Mouse (Mus musculus): ENCODE results near the gene Irf4. TPM values are rescaled to one million over a fixed set of nuclear protein-coding genes. Genes with fewer than 3 reads are reported as not detected.

The Irf4 gene
- polyA plus RNA-seq, 1 experiment = 9.3 TPM

DNA sequence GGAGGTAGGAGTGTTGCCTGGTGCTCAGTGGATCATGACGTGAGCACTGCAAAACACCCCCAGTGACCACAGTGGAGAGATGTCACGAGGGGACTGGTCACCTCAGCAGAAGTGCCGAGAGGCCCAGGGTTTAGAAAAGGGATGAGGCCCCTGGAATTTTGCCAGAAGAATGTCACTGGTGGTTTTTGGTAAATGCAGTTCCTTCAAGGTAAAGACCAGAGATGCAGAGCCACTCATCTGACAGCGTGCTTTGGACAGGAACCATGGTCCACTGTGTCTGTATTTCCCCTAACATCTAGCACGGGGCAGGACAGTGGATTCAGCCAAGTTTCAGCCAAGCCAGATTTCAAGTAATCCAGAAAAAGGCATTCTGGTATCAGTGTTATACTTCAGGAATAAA is 12.3 kb upstream of the Irf4 start:
- TF ChIP-seq CTCF (IDR thresholded peaks at IDR 0.05; ENCODE audit: low read depth, low read length) (no peak), POLR2A (IDR thresholded peaks at IDR 0.05; ENCODE audit: borderline replicate concordance, low read depth, low read length) (no peak)
- peaks cover 14% of the 10 kb centered on the region for H3K4me1 ChIP-seq (ENCODE audit: control insufficient read depth, insufficient read depth, low read length)
- no peak overlapping the region for H3K4me3 ChIP-seq (ENCODE audit: insufficient read depth, low read length)
- no peak overlapping the region for H3K27ac ChIP-seq (ENCODE audit: insufficient read depth, low read depth, low read length)

DNA sequence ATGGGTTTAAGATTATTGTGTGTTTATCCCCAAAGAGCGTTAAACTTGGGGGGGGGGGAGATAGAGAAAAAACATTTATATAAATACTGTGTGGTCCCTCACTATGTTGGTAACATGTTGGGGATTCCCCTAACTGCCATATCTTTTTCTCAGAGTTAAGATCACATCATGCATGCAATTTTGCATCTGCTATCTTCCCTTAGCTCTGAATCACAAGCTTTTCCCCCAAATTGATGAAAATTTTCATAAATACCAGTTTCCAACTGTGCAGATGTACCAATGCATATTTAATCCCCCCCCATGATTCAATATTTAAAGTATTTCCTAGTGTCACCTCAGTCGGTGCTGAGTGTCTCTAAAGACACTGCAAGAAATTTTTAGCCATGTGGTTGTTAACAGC is 11.8 kb upstream of the Irf4 start:
- Histone ChIP-seq H3K4me1 (ENCODE audit: control insufficient read depth, insufficient read depth, low read length) (peaks cover 16% of the 10 kb centered on the region), H3K27ac (ENCODE audit: insufficient read depth, low read depth, low read length) (no peak overlapping the region), H3K4me3 (ENCODE audit: insufficient read depth, low read length) (no peak overlapping the region)
- TF ChIP-seq CTCF (IDR thresholded peaks at IDR 0.05; ENCODE audit: low read depth, low read length) = no peak
- no peak for TF ChIP-seq POLR2A (IDR thresholded peaks at IDR 0.05; ENCODE audit: borderline replicate concordance, low read depth, low read length)

DNA sequence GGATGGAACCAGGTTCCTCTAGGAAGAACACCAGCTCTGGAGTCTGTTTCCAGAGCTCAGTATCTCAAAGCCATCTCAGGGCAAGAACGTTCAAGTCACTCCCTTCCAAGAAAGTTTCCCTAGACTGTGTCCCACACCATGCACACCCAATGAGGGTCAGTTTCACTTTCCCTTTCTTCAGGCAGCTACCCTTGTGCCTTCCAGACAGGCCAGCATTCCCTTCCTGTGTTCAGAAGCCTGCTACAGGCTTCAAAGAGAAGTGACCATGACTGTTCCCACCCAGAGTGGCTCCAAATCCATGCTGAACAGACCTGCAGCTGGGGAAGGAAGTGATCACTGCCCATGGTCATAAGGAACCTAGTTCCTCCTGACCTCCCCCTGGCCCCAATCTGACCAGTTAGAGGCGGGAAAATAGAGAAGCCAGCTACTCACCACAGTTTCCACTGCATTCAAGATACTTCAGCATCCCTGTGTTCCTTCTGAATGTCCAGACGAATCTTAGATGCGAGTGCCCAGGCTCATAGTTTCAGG is 10.7 kb upstream of the Irf4 start:
- Histone ChIP-seq H3K4me3 (ENCODE audit: insufficient read depth, low read length) (no peak overlapping the region), H3K27ac (ENCODE audit: insufficient read depth, low read depth, low read length) (peak overlapping the region; percentile 33), H3K4me1 (ENCODE audit: control insufficient read depth, insufficient read depth, low read length) (peaks cover 18% of the 10 kb centered on the region)
- TF ChIP-seq POLR2A (IDR thresholded peaks at IDR 0.05; ENCODE audit: borderline replicate concordance, low read depth, low read length) (no peak), CTCF (IDR thresholded peaks at IDR 0.05; ENCODE audit: low read depth, low read length) (no peak)

DNA sequence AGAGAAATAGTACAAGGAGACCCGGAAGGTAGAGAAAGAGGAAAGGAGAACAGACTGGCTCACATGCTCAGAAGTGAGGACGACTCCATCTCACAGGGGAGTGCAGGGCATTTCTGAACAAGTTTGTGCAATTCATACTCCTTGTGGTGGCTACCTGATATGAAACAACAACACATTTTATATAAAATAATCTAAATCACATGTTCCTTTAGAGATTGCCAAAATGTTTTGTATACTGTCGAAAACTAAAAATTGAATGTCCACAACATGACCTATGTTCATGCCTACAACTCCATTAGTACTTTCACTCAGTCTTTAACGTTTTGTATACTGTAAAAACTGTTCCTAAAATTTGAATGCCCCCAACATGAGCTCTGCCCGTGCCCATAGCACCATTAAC is 7.9 kb upstream of the Irf4 start:
- Histone ChIP-seq H3K4me3 (ENCODE audit: insufficient read depth, low read length) (no peak overlapping the region), H3K27ac (ENCODE audit: insufficient read depth, low read depth, low read length) (no peak overlapping the region), H3K4me1 (ENCODE audit: control insufficient read depth, insufficient read depth, low read length) (peaks cover 28% of the 10 kb centered on the region)
- no peak for TF ChIP-seq POLR2A (IDR thresholded peaks at IDR 0.05; ENCODE audit: borderline replicate concordance, low read depth, low read length)
- no peak for TF ChIP-seq CTCF (IDR thresholded peaks at IDR 0.05; ENCODE audit: low read depth, low read length)

DNA sequence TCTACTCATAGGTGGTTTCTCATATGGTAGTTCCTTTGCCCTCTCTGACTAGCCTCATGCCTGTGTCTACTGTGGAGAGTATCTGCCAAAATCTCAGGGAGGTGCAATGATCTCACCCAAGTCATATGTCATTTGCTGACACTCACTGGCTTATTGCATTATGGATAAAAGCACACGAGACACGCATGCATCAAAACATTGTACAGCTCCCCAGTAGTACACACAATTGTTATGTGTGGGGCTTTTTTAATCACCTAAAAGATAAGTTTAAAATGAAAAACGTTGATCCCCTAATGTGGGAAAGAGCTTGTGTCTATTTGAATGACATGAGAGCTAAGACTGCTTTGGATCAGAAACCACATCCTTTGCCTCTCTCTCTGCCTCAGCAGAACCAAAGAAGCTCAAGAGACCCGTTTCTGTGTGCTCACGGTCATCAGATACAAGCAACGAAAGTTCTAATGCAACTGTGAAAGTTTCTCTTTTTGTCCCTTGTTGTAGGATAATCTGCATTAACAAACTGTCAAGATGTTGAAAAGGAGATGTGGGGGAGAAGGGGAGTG is 6.5 kb upstream of the Irf4 start:
- H3K4me1 ChIP-seq (ENCODE audit: control insufficient read depth, insufficient read depth, low read length) = peaks cover 28% of the 10 kb centered on the region
- no peak overlapping the region for H3K27ac ChIP-seq (ENCODE audit: insufficient read depth, low read depth, low read length)
- TF ChIP-seq POLR2A (IDR thresholded peaks at IDR 0.05; ENCODE audit: borderline replicate concordance, low read depth, low read length) (no peak), CTCF (IDR thresholded peaks at IDR 0.05; ENCODE audit: low read depth, low read length) (no peak)
- H3K4me3 ChIP-seq (ENCODE audit: insufficient read depth, low read length) = no peak overlapping the region

DNA sequence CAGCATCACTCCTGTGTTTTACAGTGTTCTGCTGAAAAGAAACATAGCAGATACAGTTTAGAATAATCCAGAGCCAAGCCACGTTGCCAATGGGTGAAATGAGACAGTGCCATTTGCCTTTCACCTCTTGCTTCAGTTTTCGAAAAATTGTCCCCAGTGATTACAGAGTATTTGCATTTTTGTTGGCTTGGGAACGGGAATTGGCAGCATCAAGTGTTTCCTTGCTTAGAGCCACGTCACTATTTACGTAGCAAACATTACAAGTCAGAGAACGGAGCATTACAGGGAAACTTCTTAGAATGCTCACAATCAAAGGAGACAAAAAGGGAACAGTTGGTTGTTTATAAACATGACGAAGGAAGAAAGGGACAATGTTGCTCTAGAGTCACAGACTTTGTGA is 3.9 kb upstream of the Irf4 start:
- no peak overlapping the region for H3K27ac ChIP-seq (ENCODE audit: insufficient read depth, low read depth, low read length)
- TF ChIP-seq POLR2A (IDR thresholded peaks at IDR 0.05; ENCODE audit: borderline replicate concordance, low read depth, low read length) (no peak), CTCF (IDR thresholded peaks at IDR 0.05; ENCODE audit: low read depth, low read length) (no peak)
- H3K4me1 ChIP-seq (ENCODE audit: control insufficient read depth, insufficient read depth, low read length) = peaks cover 25% of the 10 kb centered on the region
- no peak overlapping the region for H3K4me3 ChIP-seq (ENCODE audit: insufficient read depth, low read length)

DNA sequence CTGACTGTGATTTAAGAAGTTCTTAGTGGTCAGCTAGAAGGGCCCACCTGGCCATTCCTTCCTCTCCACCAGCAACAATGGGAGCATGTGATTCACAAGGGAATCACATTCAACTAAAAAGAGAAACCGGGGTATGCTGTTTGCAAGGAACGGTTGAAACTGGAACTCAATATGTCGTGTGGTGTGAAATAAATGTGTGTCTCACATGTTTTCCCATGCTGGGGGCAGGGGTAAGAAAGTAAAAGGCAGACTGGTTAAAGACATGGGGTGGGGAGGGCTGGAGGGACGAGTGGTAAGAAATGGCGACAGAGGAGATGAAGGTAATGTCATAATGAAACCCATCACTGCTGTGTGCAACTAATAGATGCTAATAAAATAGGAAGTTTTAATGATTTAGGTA is 2.0 kb upstream of the Irf4 start:
- TF ChIP-seq POLR2A (IDR thresholded peaks at IDR 0.05; ENCODE audit: borderline replicate concordance, low read depth, low read length) = no peak
- TF ChIP-seq CTCF (IDR thresholded peaks at IDR 0.05; ENCODE audit: low read depth, low read length) = no peak

DNA sequence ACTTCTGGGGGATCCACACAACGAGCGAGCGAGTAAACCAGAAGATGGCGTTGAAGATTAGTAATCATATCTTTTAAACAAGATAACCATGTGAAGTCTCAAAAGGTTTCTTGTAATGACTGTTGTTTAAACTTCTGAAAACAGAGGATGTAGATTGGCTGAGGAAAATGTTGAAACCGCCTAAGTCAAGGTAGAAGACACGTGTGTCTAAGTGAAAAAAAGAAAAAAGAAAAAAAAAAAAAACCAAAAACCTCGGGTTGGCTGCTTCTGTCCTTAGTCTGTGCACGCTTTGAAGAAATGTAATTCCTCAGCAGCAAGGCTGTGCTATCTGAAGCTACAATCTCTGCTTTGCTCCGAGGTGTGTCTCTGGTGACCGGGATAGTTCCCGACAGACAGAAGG is 1.5 kb upstream of the Irf4 start:
- no peak overlapping the region for H3K27ac ChIP-seq (ENCODE audit: insufficient read depth, low read depth, low read length)
- H3K4me3 ChIP-seq (ENCODE audit: insufficient read depth, low read length) = no peak overlapping the region
- peaks cover 21% of the 10 kb centered on the region for H3K4me1 ChIP-seq (ENCODE audit: control insufficient read depth, insufficient read depth, low read length)
- TF ChIP-seq POLR2A (IDR thresholded peaks at IDR 0.05; ENCODE audit: borderline replicate concordance, low read depth, low read length) (no peak), CTCF (IDR thresholded peaks at IDR 0.05; ENCODE audit: low read depth, low read length) (no peak)

More for the DNA sequence above, 2.0 kb upstream of the Irf4 start:
- Histone ChIP-seq H3K4me1 (ENCODE audit: control insufficient read depth, insufficient read depth, low read length) (peaks cover 25% of the 10 kb centered on the region), H3K4me3 (ENCODE audit: insufficient read depth, low read length) (no peak overlapping the region), H3K27ac (ENCODE audit: insufficient read depth, low read depth, low read length) (no peak overlapping the region)

DNA sequence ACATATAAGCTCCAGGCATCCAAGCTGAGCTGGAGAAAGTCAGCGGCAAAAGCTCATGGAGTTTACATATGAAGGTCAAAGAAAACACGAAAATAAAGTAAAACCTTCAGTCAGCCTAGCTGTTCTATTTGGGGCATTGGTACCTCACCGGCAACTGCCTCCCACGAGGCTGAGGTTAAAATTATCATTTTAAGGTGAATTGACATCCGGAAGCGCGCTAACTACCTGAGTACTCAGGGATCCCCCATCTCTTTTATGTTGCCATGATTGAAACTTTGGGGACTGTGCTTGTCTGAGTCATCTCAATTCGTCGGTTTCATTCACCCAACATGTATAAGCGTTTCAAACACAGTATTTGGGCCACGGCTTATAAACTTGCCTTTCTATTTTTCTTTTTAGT is 705 bp upstream of the Irf4 start:
- no peak overlapping the region for H3K4me3 ChIP-seq (ENCODE audit: insufficient read depth, low read length)

DNA sequence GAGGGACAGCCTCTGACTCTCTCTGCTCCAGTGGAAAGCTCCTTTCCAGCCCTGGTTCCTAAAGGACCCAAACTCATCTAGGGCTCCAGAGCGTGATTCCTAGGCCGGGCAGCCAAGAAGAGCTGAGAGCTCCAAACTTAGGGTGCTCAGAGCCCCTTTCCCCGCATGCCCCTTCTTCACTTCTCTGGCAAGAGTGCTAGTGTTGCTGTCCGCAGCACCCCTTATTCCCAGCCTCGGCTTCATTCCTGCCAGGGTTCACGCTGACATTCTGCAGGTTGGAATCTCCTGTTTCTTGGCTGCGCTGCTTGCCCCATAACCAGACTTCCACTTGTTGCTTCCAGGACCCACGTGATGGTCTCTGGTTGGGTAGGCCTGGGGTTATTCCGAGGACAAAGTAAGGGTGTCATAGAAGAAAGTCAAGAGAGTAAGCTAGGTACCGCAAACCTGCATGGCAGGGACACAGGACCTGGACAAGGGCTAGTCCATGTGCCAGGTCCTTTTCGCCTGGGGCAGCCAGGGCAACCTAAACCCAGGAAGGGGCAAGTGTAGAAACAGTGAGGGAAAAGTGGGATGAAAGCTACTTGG is 623 bp downstream of the Irf4 start:
- Histone ChIP-seq H3K27ac (ENCODE audit: insufficient read depth, low read depth, low read length) (no peak overlapping the region), H3K4me3 (ENCODE audit: insufficient read depth, low read length) (peak overlapping the region; percentile 58), H3K4me1 (ENCODE audit: control insufficient read depth, insufficient read depth, low read length) (peaks cover 13% of the 10 kb centered on the region)
- TF ChIP-seq CTCF (IDR thresholded peaks at IDR 0.05; ENCODE audit: low read depth, low read length) (no peak), POLR2A (IDR thresholded peaks at IDR 0.05; ENCODE audit: borderline replicate concordance, low read depth, low read length) (no peak)

More for the DNA sequence above, 705 bp upstream of the Irf4 start:
- H3K27ac ChIP-seq (ENCODE audit: insufficient read depth, low read depth, low read length) = no peak overlapping the region
- no peak for TF ChIP-seq CTCF (IDR thresholded peaks at IDR 0.05; ENCODE audit: low read depth, low read length)
- no peak for TF ChIP-seq POLR2A (IDR thresholded peaks at IDR 0.05; ENCODE audit: borderline replicate concordance, low read depth, low read length)
- H3K4me1 ChIP-seq (ENCODE audit: control insufficient read depth, insufficient read depth, low read length) = peaks cover 21% of the 10 kb centered on the region
